Mouse (Mus musculus) erythroblast, embryonic 14.5 days (primary cell): ENCODE data around the gene Actr2. TPM values are rescaled to one million over a fixed set of nuclear protein-coding genes. Genes with fewer than 3 reads are reported as not detected.
A peak's percentile ranks its signal among the peaks of the same experiment; 100 is the strongest.

Experiments used
- H3K27me3 ChIP-seq: 2 replicates; pipeline ENCODE4 v1.6.1; 2012; ENCODE audit warnings: inconsistent platforms; ENCODE audit not compliant: control insufficient read depth
- H3K36me3 ChIP-seq: 2 replicates; pipeline ENCODE4 v1.6.1; 2012; ENCODE audit warnings: mild to moderate bottlenecking, inconsistent platforms; ENCODE audit not compliant: control insufficient read depth
- H3K4me1 ChIP-seq: 2 replicates; pipeline ENCODE4 v1.6.1; 2012; ENCODE audit warnings: inconsistent platforms; ENCODE audit not compliant: control insufficient read depth
- H3K4me3 ChIP-seq: replicated peaks from 2 replicates; pipeline ENCODE3; 2012; ENCODE audit warnings: moderate library complexity, mild to moderate bottlenecking, inconsistent platforms
- H3K9me3 ChIP-seq: 2 replicates; pipeline ENCODE4 v1.6.1; 2012; ENCODE audit warnings: low read length, inconsistent platforms, mixed read lengths; ENCODE audit not compliant: control insufficient read depth
- GATA1 ChIP-seq: IDR thresholded peaks from 2 replicates; pipeline ENCODE4 v1.6.1; 2012; ENCODE audit warnings: low read length, inconsistent platforms, mixed read lengths
- TAL1 ChIP-seq: IDR thresholded peaks from 3 replicates; pipeline ENCODE4 v1.6.1; 2012; ENCODE audit warnings: low read length, inconsistent platforms, mixed read lengths
- polyA plus RNA-seq: library from polyadenylated mRNA; stranded (reverse); fragments of >175 nt; gene quantifications from 2 replicates; pipeline ENCODE4 v1.2.3, GENCODE M21; 2012

Actr2 gene
- polyA plus RNA-seq, 1 experiment: 1.1 TPM

GRCm38 (mm10) chr11:20059736-20060135, 53.0 kb downstream of the Actr2 start:
- TF ChIP-seq TAL1 (no peak), GATA1 (no peak)
- Histone ChIP-seq H3K36me3 (peaks cover 69% of the 10 kb centered on the region), H3K27me3 (no peaks in the 10 kb centered on the region), H3K4me3 (no peak overlapping the region), H3K4me1 (no peaks in the 10 kb centered on the region), H3K9me3 (no peaks in the 10 kb centered on the region)

- Histone ChIP-seq H3K36me3 (peaks cover 61% of the 10 kb centered on the region), H3K4me1 (peaks cover 8% of the 10 kb centered on the region), H3K4me3 (no peak overlapping the region), H3K9me3 (no peaks in the 10 kb centered on the region), H3K27me3 (no peaks in the 10 kb centered on the region)
- TF ChIP-seq GATA1 (no peak), TAL1 (no peak)
Observed at GRCm38 (mm10) chr11:20057429-20057828, 55.3 kb downstream of the Actr2 start.

GRCm38 (mm10) chr11:20056168-20056567, 56.5 kb downstream of the Actr2 start:
- Histone ChIP-seq H3K9me3 (no peaks in the 10 kb centered on the region), H3K36me3 (peaks cover 62% of the 10 kb centered on the region), H3K27me3 (no peaks in the 10 kb centered on the region), H3K4me1 (peaks cover 9% of the 10 kb centered on the region), H3K4me3 (no peak overlapping the region)
- no peak for TF ChIP-seq GATA1
- TF ChIP-seq TAL1: no peak

- TF ChIP-seq GATA1 (no peak), TAL1 (no peak)
- H3K36me3 ChIP-seq: peaks cover 47% of the 10 kb centered on the region
Observed at GRCm38 (mm10) chr11:20054617-20055016, 58.1 kb downstream of the Actr2 start.

GRCm38 (mm10) chr11:20053951-20054350, 58.8 kb downstream of the Actr2 start:
- H3K27me3 ChIP-seq: no peaks in the 10 kb centered on the region
- no peaks in the 10 kb centered on the region for H3K9me3 ChIP-seq
- TF ChIP-seq TAL1: no peak
- TF ChIP-seq GATA1: no peak
- peaks cover 40% of the 10 kb centered on the region for H3K36me3 ChIP-seq
- H3K4me3 ChIP-seq: no peak overlapping the region
- H3K4me1 ChIP-seq: peaks cover 9% of the 10 kb centered on the region

More at GRCm38 (mm10) chr11:20054617-20055016, 58.1 kb downstream of the Actr2 start:
- Histone ChIP-seq H3K4me3 (no peak overlapping the region), H3K9me3 (no peaks in the 10 kb centered on the region), H3K4me1 (peaks cover 9% of the 10 kb centered on the region), H3K27me3 (no peaks in the 10 kb centered on the region)

GRCm38 (mm10) chr11:20052814-20053536, 59.7 kb downstream of the Actr2 start:
- Histone ChIP-seq H3K4me1 (peaks cover 9% of the 10 kb centered on the region), H3K36me3 (peaks cover 32% of the 10 kb centered on the region), H3K27me3 (no peaks in the 10 kb centered on the region), H3K9me3 (no peaks in the 10 kb centered on the region), H3K4me3 (peak overlapping the region; percentile 38)
- TF ChIP-seq GATA1 (no peak), TAL1 (no peak)

GRCm38 (mm10) chr11:20045586-20045985, 67.1 kb downstream of the Actr2 start:
- H3K4me1 ChIP-seq: peaks cover 7% of the 10 kb centered on the region
- TF ChIP-seq GATA1 (no peak), TAL1 (no peak)
- no peaks in the 10 kb centered on the region for H3K27me3 ChIP-seq
- no peak overlapping the region for H3K4me3 ChIP-seq
- no peaks in the 10 kb centered on the region for H3K36me3 ChIP-seq
- H3K9me3 ChIP-seq: no peaks in the 10 kb centered on the region

GRCm38 (mm10) chr11:20043256-20043655, 69.5 kb downstream of the Actr2 start:
- Histone ChIP-seq H3K4me3 (no peak overlapping the region), H3K9me3 (no peaks in the 10 kb centered on the region), H3K4me1 (peaks cover 7% of the 10 kb centered on the region), H3K36me3 (no peaks in the 10 kb centered on the region), H3K27me3 (no peaks in the 10 kb centered on the region)
- TF ChIP-seq GATA1 (no peak), TAL1 (no peak)

- Histone ChIP-seq H3K36me3 (no peaks in the 10 kb centered on the region), H3K4me1 (peaks cover 11% of the 10 kb centered on the region)
- TF ChIP-seq TAL1: no peak
- no peak for TF ChIP-seq GATA1
Observed at GRCm38 (mm10) chr11:20042106-20042505, 70.6 kb downstream of the Actr2 start.

GRCm38 (mm10) chr11:20041164-20041920, 71.4 kb downstream of the Actr2 start:
- Histone ChIP-seq H3K9me3 (no peaks in the 10 kb centered on the region), H3K27me3 (no peaks in the 10 kb centered on the region), H3K4me1 (peaks cover 11% of the 10 kb centered on the region), H3K36me3 (no peaks in the 10 kb centered on the region), H3K4me3 (no peak overlapping the region)
- no peak for TF ChIP-seq TAL1
- no peak for TF ChIP-seq GATA1

More at GRCm38 (mm10) chr11:20042106-20042505, 70.6 kb downstream of the Actr2 start:
- Histone ChIP-seq H3K9me3 (no peaks in the 10 kb centered on the region), H3K27me3 (no peaks in the 10 kb centered on the region), H3K4me3 (no peak overlapping the region)
